In the genomic region with DNA sequence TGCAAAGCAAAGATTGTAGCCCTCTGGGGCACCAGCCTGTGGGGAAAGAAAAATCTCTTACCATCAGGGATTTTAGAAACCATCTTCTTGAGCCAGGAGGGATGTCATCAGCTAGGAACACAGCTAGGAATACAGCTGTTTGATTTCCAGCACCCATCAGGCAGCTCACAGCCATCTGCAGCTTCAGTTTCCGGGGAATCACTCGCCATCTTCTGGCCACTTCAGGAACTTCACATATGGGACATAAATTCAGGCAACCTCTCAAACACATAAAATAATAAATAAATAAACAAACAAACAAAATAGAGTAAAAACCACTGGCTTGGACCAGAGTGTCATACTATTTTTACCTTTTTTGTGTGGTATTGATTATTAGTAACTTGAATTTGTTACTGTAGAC, we compare ENCODE assay signal across 9 mouse cellular contexts. TPM values are rescaled to one million over a fixed set of nuclear protein-coding genes. Genes with fewer than 3 reads are reported as not detected.
DNase-seq lines count a peak whose midpoint lies in the region; ATAC-seq and TF ChIP-seq lines count a peak whose summit lies in the region.
"Had no signal": no experiment of that assay in that cellular context is flagged by ENCODE, and none has a peak within 500 bp of the region (broad histone marks: within the 10 kb centered on the region; RNA-seq: fewer than 3 reads in every experiment).

No protein-coding gene starts in this region.

- H3K9me3 ChIP-seq in hindbrain, postnatal 0 days (ENCODE audit: low read length): no peaks in the 10 kb centered on the region
- no peaks in the 10 kb centered on the region for H3K9me3 ChIP-seq in hindbrain, embryonic 16.5 days (ENCODE audit: control insufficient read depth, low read length)
- H3K9me3 ChIP-seq in CH12.LX (replicated peaks; ENCODE audit: low read length): no peaks in the 10 kb centered on the region
- H3K9me3 ChIP-seq in hindbrain, embryonic 12.5 days (replicated peaks): no peaks in the 10 kb centered on the region
- H3K9me3 ChIP-seq: heart, embryonic 13.5 days had no signal

- no peak overlapping the region for H3K9ac ChIP-seq in hindbrain, postnatal 0 days (replicated peaks; ENCODE audit: low read length)
- H3K9ac ChIP-seq in hindbrain, embryonic 16.5 days (ENCODE audit: low read depth, low read length): no peak overlapping the region
- H3K9ac ChIP-seq in CH12.LX (ENCODE audit: insufficient read depth, low read depth): no peak overlapping the region
- H3K9ac ChIP-seq in hindbrain, embryonic 12.5 days: no peak overlapping the region
- H3K9ac ChIP-seq: heart, embryonic 13.5 days had no signal

- H3K4me1 ChIP-seq in hindbrain, postnatal 0 days (ENCODE audit: insufficient read depth, low read length): no peaks in the 10 kb centered on the region
- no peaks in the 10 kb centered on the region for H3K4me1 ChIP-seq in hindbrain, embryonic 16.5 days (ENCODE audit: control insufficient read depth, insufficient read depth, low read depth, low read length)
- H3K4me1 ChIP-seq in CH12.LX (ENCODE audit: control insufficient read depth in 1 of 2, insufficient read depth in 2 of 2): peaks cover 9 to 41% of the 10 kb centered on the region in 2 experiments; a peak in 3 of 4 replicates
- peaks cover 2% of the 10 kb centered on the region; the same call in 1 of the 2 replicates for H3K4me1 ChIP-seq in spleen, adult 2 months (ENCODE audit: control insufficient read depth, insufficient read depth, insufficient read length)
- 0 out of 2 replicates have a peak, but pooled peaks cover 3% of the 10 kb centered on the region for H3K4me1 ChIP-seq in hindbrain, embryonic 12.5 days

- DNase-seq in hindbrain, postnatal 0 days (ENCODE audit: low spot score): peak; percentile 61
- no peak for DNase-seq in CH12.LX (ENCODE audit: extremely low read depth)
- DNase-seq in NIH3T3 (ENCODE audit: low read depth): peak; percentile 69
- DNase-seq in kidney, postnatal 36 days: peak; percentile 51 to 72
- DNase-seq in spleen, adult 2 months (ENCODE audit: low read depth in 1 of 2, low spot score in 2 of 2): peak in 1 of 2 experiments; percentile 48

- H3K27me3 ChIP-seq in hindbrain, postnatal 0 days (ENCODE audit: insufficient read depth, low read length): no peaks in the 10 kb centered on the region
- no peaks in the 10 kb centered on the region for H3K27me3 ChIP-seq in hindbrain, embryonic 16.5 days (replicated peaks; ENCODE audit: control insufficient read depth, insufficient read depth, low read length)
- H3K27me3 ChIP-seq in CH12.LX (replicated peaks): no peaks in the 10 kb centered on the region
- no peaks in the 10 kb centered on the region for H3K27me3 ChIP-seq in spleen, adult 2 months (ENCODE audit: control insufficient read depth, insufficient read depth, low read length)
- no peaks in the 10 kb centered on the region for H3K27me3 ChIP-seq in hindbrain, embryonic 12.5 days
- H3K27me3 ChIP-seq: heart, embryonic 13.5 days had no signal

- no peak overlapping the region for H3K27ac ChIP-seq in hindbrain, postnatal 0 days
- no peak overlapping the region for H3K27ac ChIP-seq in hindbrain, embryonic 16.5 days (ENCODE audit: low read depth, low read length)
- no peak overlapping the region for H3K27ac ChIP-seq in CH12.LX (ENCODE audit: insufficient read depth, low read depth)
- no peak overlapping the region for H3K27ac ChIP-seq in spleen, adult 2 months (ENCODE audit: insufficient read depth, low read length)
- no peak overlapping the region for H3K27ac ChIP-seq in hindbrain, embryonic 12.5 days
- H3K27ac ChIP-seq: heart, embryonic 13.5 days had no signal

- 20% methylated on average over 2 of the region's 2 CpGs for WGBS in hindbrain, postnatal 0 days
- 26% methylated on average over 2 of the region's 2 CpGs for WGBS in hindbrain, embryonic 16.5 days
- WGBS in spleen, adult 2 months: 36% methylated on average over 2 of the region's 2 CpGs
- WGBS in hindbrain, embryonic 12.5 days: 15% methylated on average over 2 of the region's 2 CpGs

- in situ Hi-C loops in CH12.LX (cut with MboI; ENCODE audit: low pct_ligation_motif_present, low pct_unique_long_range_greater_than_20kb, low sequenced_read_pairs): loop anchor here (10.0 kb wide), 1 partner anchor 111 kb away; no protein-coding TSS in a partner anchor

- H3K4me3 ChIP-seq in hindbrain, postnatal 0 days (ENCODE audit: low read length): no peak overlapping the region
- H3K4me3 ChIP-seq in hindbrain, embryonic 16.5 days (ENCODE audit: low read length): no peak overlapping the region
- H3K4me3 ChIP-seq in CH12.LX (replicated peaks in 1 of 3; ENCODE audit: low read depth in 2 of 3, low read length in 2 of 3, poor library complexity in 1 of 3): no peak overlapping the region
- H3K4me3 ChIP-seq in spleen, adult 2 months (ENCODE audit: extremely low read depth, insufficient read depth, insufficient read length): no peak overlapping the region
- no peak overlapping the region for H3K4me3 ChIP-seq in hindbrain, embryonic 12.5 days
- H3K4me3 ChIP-seq: heart, embryonic 13.5 days had no signal

- no peak for TF ChIP-seq POLR2A in CH12.LX (IDR thresholded peaks at IDR 0.05; ENCODE audit: low read depth, low read length)
- no peak for TF ChIP-seq POLR2A in spleen, adult 2 months (IDR thresholded peaks at IDR 0.05; ENCODE audit: low read depth, low read length)

- dilution Hi-C loops in CH12.LX (cut with MboI; ENCODE audit: extremely low pct_ligation_motif_present, extremely low pct_unique_long_range_greater_than_20kb, low sequenced_read_pairs): no loop called here

- TF ChIP-seq CTCF in hindbrain, postnatal 0 days (IDR thresholded peaks at IDR 0.05; ENCODE audit: low read depth): peak; percentile 68
- TF ChIP-seq CTCF in CH12.LX (conservative IDR thresholded peaks at IDR 0.05 in 1 of 2, IDR thresholded peaks at IDR 0.05 in 1 of 2; ENCODE audit: low read depth in 2 of 2, low read length in 2 of 2): peak; percentile 37 to 69; a peak in 3 of 4 replicates
- TF ChIP-seq CTCF in spleen, adult 2 months (IDR thresholded peaks at IDR 0.05; ENCODE audit: extremely low read depth, insufficient read depth, insufficient read length, insufficient replicate concordance): peak; percentile 50; the same call in 1 of the 2 replicates

- TF ChIP-seq EP300 in CH12.LX (IDR thresholded peaks at IDR 0.05; ENCODE audit: low read length): no peak

- H3K79me2 ChIP-seq in CH12.LX (replicated peaks; ENCODE audit: control insufficient read depth, extremely low read depth, insufficient read depth, poor library complexity, severe bottlenecking): no peaks in the 10 kb centered on the region

- no peaks in the 10 kb centered on the region for H3K36me3 ChIP-seq in hindbrain, postnatal 0 days (ENCODE audit: insufficient read depth, low read length)
- H3K36me3 ChIP-seq in hindbrain, embryonic 16.5 days (ENCODE audit: control insufficient read depth, insufficient read depth, low read length): no peaks in the 10 kb centered on the region
- no peaks in the 10 kb centered on the region for H3K36me3 ChIP-seq in CH12.LX (replicated peaks in 1 of 2; ENCODE audit: control insufficient read depth in 1 of 2, insufficient read depth in 1 of 2, low read length in 1 of 2)
- H3K36me3 ChIP-seq in spleen, adult 2 months (ENCODE audit: control insufficient read depth, insufficient read depth, low read length): no peaks in the 10 kb centered on the region
- H3K36me3 ChIP-seq in hindbrain, embryonic 12.5 days: no peaks in the 10 kb centered on the region
- H3K36me3 ChIP-seq: heart, embryonic 13.5 days had no signal

- H3K4me2 ChIP-seq in hindbrain, postnatal 0 days (ENCODE audit: low read depth, low read length): no peak overlapping the region
- H3K4me2 ChIP-seq in hindbrain, embryonic 16.5 days (ENCODE audit: low read length): no peak overlapping the region
- H3K4me2 ChIP-seq in CH12.LX (ENCODE audit: insufficient read depth, low read depth, poor library complexity, severe bottlenecking): no peak overlapping the region
- no peak overlapping the region for H3K4me2 ChIP-seq in hindbrain, embryonic 12.5 days (replicated peaks)
- H3K4me2 ChIP-seq: heart, embryonic 13.5 days had no signal

- TF ChIP-seq RAD21 in CH12.LX (IDR thresholded peaks at IDR 0.05; ENCODE audit: low read depth, low read length): peak; percentile 50

- no peak for ATAC-seq in hindbrain, postnatal 0 days
- ATAC-seq in hindbrain, embryonic 16.5 days: no peak
- ATAC-seq in activated CD4-positive, CD25-positive, alpha-beta regulatory T cell, adult 4 months: no peak
- ATAC-seq in hindbrain, embryonic 12.5 days (ENCODE audit: low FRiP score): no peak

TF ChIP-seq in CH12.LX, 34 proteins besides CTCF, POLR2A, EP300 and RAD21:
- TF ChIP-seq SMC3 (IDR thresholded peaks at IDR 0.05; ENCODE audit: low read depth, low read length): peak; percentile 45
- TF ChIP-seq USF2 (conservative IDR thresholded peaks at IDR 0.05; ENCODE audit: low read depth, low read length): no peak
- TF ChIP-seq JUN (IDR thresholded peaks at IDR 0.05; ENCODE audit: insufficient read depth, low read depth, low read length): no peak
- TF ChIP-seq MAFK (IDR thresholded peaks at IDR 0.05; ENCODE audit: insufficient replicate concordance, low read length): no peak

RNA-seq across cellular contexts. Expression of a gene that starts 7.8 kb away (rescaled TPM):
- total RNA-seq in hindbrain, postnatal 0 days (2014; rRNA removed): 56.2 and 58.7 TPM in 2 replicates
- 52.7 and 60.8 TPM in 2 replicates for polyA plus RNA-seq in hindbrain, postnatal 0 days (2015; fragmentation: Nextera tagmentation; extraction: Ambion mirVana)
- polyA plus RNA-seq in hindbrain, embryonic 16.5 days (2015; fragmentation: Nextera tagmentation; extraction: Ambion mirVana): 71.8 and 89.7 TPM in 2 replicates
- total RNA-seq in CH12.LX (2012; rRNA removed): 25.9 and 29.0 TPM in 2 replicates
- total RNA-seq in CH12.LX (2014; rRNA removed): 56.0 and 56.4 TPM in 2 replicates
- 50.9 and 56.0 TPM in 2 replicates for polyA plus RNA-seq in CH12.LX (2012; ENCODE audit: insufficient read length, low read depth)
- 119 and 149 TPM in 2 replicates for polyA plus RNA-seq in spleen, adult 2 months (2012; rRNA removed)
- polyA plus RNA-seq in activated CD4-positive, CD25-positive, alpha-beta regulatory T cell, adult 4 months (2017; shearing (Covaris generic)): 100 to 1,000 TPM; 196 to 222 TPM
- polyA plus RNA-seq in hindbrain, embryonic 12.5 days (2016; fragmentation: Nextera tagmentation; extraction: Ambion mirVana): 150 and 152 TPM in 2 replicates

RNA-seq across cellular contexts. Expression of a gene that starts 16.8 kb away (rescaled TPM):
- 139 and 147 TPM in 2 replicates for total RNA-seq in hindbrain, postnatal 0 days (2014; rRNA removed)
- polyA plus RNA-seq in hindbrain, postnatal 0 days (2015; fragmentation: Nextera tagmentation; extraction: Ambion mirVana): 298 and 315 TPM in 2 replicates
- polyA plus RNA-seq in hindbrain, embryonic 16.5 days (2015; fragmentation: Nextera tagmentation; extraction: Ambion mirVana): 356 and 408 TPM in 2 replicates
- 171 and 266 TPM in 2 replicates for total RNA-seq in CH12.LX (2012; rRNA removed)
- total RNA-seq in CH12.LX (2014; rRNA removed): 380 and 479 TPM in 2 replicates
- 687 and 712 TPM in 2 replicates for polyA plus RNA-seq in CH12.LX (2012; ENCODE audit: insufficient read length, low read depth)
- 189 and 210 TPM in 2 replicates for polyA plus RNA-seq in spleen, adult 2 months (2012; rRNA removed)
- 100 to 1,000 TPM; 265 to 364 TPM for polyA plus RNA-seq in activated CD4-positive, CD25-positive, alpha-beta regulatory T cell, adult 4 months (2017; shearing (Covaris generic))
- 662 and 667 TPM in 2 replicates for polyA plus RNA-seq in hindbrain, embryonic 12.5 days (2016; fragmentation: Nextera tagmentation; extraction: Ambion mirVana)
